Mouse (Mus musculus) ES-E14 (cell line): ENCODE results near the gene Rbfox2. TPM values are rescaled to one million over a fixed set of nuclear protein-coding genes. Genes with fewer than 3 reads are reported as not detected.
A peak's percentile ranks its signal among the peaks of the same experiment; 100 is the strongest.

ENCODE experiments used
- DNase-seq: peaks from one replicate; pipeline ENCODE4 v3.0.0-alpha.2; 2013; ENCODE audit warnings: low read depth, low spot score
- H3K27ac ChIP-seq: 2 replicates; pipeline ENCODE4 v1.5.1; 2012; ENCODE audit warnings: low read depth, mild to moderate bottlenecking, low read length, moderate library complexity, mixed read lengths; ENCODE audit not compliant: poor library complexity, insufficient read depth, severe bottlenecking
- H3K36me3 ChIP-seq: 2 replicates; pipeline ENCODE4 v1.6.1; 2012; ENCODE audit warnings: mild to moderate bottlenecking, low read length, moderate library complexity, mixed read lengths; ENCODE audit not compliant: control insufficient read depth, poor library complexity, insufficient read depth, severe bottlenecking
- H3K4me1 ChIP-seq, 2 experiments: fragments of 150-350 bp in 1 of 2; sonication (generic) in 1 of 2; 2 replicates each; pipeline ENCODE4 v1.6.1; 2012; ENCODE audit warnings: low read length in 2 of 2, mild to moderate bottlenecking in 1 of 2, mixed read lengths in 1 of 2; ENCODE audit not compliant: control insufficient read depth in 2 of 2, insufficient read depth in 2 of 2, poor library complexity in 1 of 2
- H3K4me3 ChIP-seq, 2 experiments: fragments of 150-350 bp in 1 of 2; sonication (generic) in 1 of 2; 2 replicates each; pipeline ENCODE4 v1.5.1; 2012; ENCODE audit warnings: low read length in 2 of 2, low read depth in 1 of 2, mild to moderate bottlenecking in 1 of 2, mixed read lengths in 1 of 2; ENCODE audit not compliant: insufficient read depth in 1 of 2, poor library complexity in 1 of 2, severe bottlenecking in 1 of 2
- H3K9ac ChIP-seq: 2 replicates; pipeline ENCODE4 v1.6.1; 2012; ENCODE audit warnings: low read depth, mild to moderate bottlenecking, low read length, mixed read lengths; ENCODE audit not compliant: poor library complexity, insufficient read depth, severe bottlenecking
- H3K9me3 ChIP-seq: fragments of 150-350 bp; sonication (generic); 2 replicates; pipeline ENCODE4 v1.6.1; 2012; ENCODE audit warnings: low read depth, mild to moderate bottlenecking, low read length; ENCODE audit not compliant: control insufficient read depth, insufficient read depth
- CHD2 ChIP-seq: IDR thresholded peaks from 2 replicates; pipeline ENCODE4 v1.6.1; 2014; ENCODE audit warnings: mild to moderate bottlenecking, low read depth, low read length, inconsistent platforms
- HCFC1 ChIP-seq: IDR thresholded peaks from 2 replicates; pipeline ENCODE4 v1.6.1; 2012; ENCODE audit warnings: low read length, inconsistent platforms, borderline replicate concordance; ENCODE audit not compliant: insufficient read depth
- MAFK ChIP-seq: IDR thresholded peaks from 2 replicates; pipeline ENCODE4 v1.6.1; 2014; ENCODE audit warnings: mild to moderate bottlenecking, low read depth, low read length, inconsistent platforms; ENCODE audit not compliant: insufficient read depth
- ZC3H11A ChIP-seq: IDR thresholded peaks from 2 replicates; pipeline ENCODE4 v1.6.1; 2012; ENCODE audit warnings: low read depth, mild to moderate bottlenecking, inconsistent platforms, low read length, borderline replicate concordance
- ZNF384 ChIP-seq: IDR thresholded peaks from 2 replicates; pipeline ENCODE4 v1.6.1; 2012; ENCODE audit warnings: low read depth, low read length, inconsistent platforms
- in situ Hi-C, 2 experiments: fragments of 600-800 bp; cut with MboI; formaldehyde crosslinking; loops; one replicate each; pipeline ENCODE4 v1.15.1; 2025; ENCODE audit warnings: low sequenced_read_pairs in 2 of 2, inconsistent platforms in 1 of 2; ENCODE audit not compliant: unreplicated experiment in 2 of 2
- total RNA-seq: library from RNA; depleted of rRNA; stranded (reverse); fragments of 300-350 nt; gene quantifications from 2 replicates; pipeline ENCODE4 v1.2.3, GENCODE M21; 2012

The Rbfox2 gene
- total RNA-seq, 1 experiment, result 56.4 TPM

DNA sequence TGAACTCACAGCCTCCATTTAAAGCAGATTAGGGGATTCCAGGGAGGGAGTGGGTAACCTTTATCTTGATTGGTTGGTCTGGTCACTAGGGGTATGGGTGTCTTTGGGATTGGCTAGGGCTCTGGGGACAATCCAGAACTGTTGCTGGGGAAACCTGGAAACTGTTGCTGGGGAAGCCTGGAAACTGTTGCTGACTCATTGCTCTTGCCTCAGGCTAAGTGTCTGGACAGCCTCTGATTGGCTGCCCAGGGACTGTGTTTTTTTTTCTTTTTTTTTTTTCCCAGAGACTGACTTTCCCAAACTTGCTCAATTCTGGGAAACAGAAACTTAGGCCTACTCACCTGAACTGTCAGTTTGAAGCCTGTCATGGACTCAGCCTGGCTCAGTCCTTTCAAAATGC, 248.2 kb downstream of the Rbfox2 start:
- peak; percentile 74 for DNase-seq
- TF ChIP-seq HCFC1 (no peak), CHD2 (0 out of 2 replicates have a peak, but pooled peaks have one; percentile 26), MAFK (peak; percentile 79), ZNF384 (peak; percentile 97), ZC3H11A (no peak)
- Histone ChIP-seq H3K9me3 (no peaks in the 10 kb centered on the region), H3K27ac (peak overlapping the region; percentile 82; the same call in 1 of the 2 replicates), H3K36me3 (no peaks in the 10 kb centered on the region), H3K4me1 (peaks cover 2 to 22% of the 10 kb centered on the region in 2 experiments), H3K9ac (no peak overlapping the region), H3K4me3 (no peak overlapping the region)
- in situ Hi-C loops, result no loop called here

DNA sequence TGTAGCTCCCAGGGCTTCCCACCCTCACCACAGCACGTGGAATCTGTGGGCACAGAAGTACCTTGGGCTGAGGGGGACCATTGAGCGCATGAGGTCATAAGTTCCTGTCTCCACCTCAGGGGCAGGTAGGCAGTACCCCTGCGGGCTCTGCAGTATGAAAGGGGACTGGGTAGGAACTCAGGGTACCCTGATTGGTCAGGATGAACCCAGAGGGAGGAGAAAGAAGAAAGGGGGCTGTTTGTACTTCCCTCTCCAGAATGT, 250.1 kb downstream of the Rbfox2 start:
- Histone ChIP-seq H3K9me3 (no peaks in the 10 kb centered on the region), H3K27ac (peak overlapping the region; percentile 77), H3K4me3 (peak overlapping the region; percentile 16 to 22), H3K36me3 (no peaks in the 10 kb centered on the region), H3K9ac (peak overlapping the region; percentile 48), H3K4me1 (peaks cover 7 to 30% of the 10 kb centered on the region in 2 experiments)
- no peak for TF ChIP-seq ZNF384
- in situ Hi-C loops, result no loop called here
- no peak for DNase-seq

- DNase-seq, result no peak
- Histone ChIP-seq H3K4me1 (peaks cover 7 to 32% of the 10 kb centered on the region in 2 experiments), H3K9ac (peak overlapping the region; percentile 48), H3K9me3 (no peaks in the 10 kb centered on the region), H3K36me3 (no peaks in the 10 kb centered on the region), H3K4me3 (peak overlapping the region; percentile 16 to 22), H3K27ac (peak overlapping the region; percentile 77)
- in situ Hi-C loops, result no loop called here
- TF ChIP-seq MAFK, result no peak
- TF ChIP-seq ZNF384, result no peak
- no peak for TF ChIP-seq ZC3H11A
- no peak for TF ChIP-seq HCFC1
- peak; percentile 22; the same call in 1 of the 2 replicates for TF ChIP-seq CHD2
Measured at GRCm38 (mm10) chr15:77056001-77056790, 250.6 kb downstream of the Rbfox2 start.

DNA sequence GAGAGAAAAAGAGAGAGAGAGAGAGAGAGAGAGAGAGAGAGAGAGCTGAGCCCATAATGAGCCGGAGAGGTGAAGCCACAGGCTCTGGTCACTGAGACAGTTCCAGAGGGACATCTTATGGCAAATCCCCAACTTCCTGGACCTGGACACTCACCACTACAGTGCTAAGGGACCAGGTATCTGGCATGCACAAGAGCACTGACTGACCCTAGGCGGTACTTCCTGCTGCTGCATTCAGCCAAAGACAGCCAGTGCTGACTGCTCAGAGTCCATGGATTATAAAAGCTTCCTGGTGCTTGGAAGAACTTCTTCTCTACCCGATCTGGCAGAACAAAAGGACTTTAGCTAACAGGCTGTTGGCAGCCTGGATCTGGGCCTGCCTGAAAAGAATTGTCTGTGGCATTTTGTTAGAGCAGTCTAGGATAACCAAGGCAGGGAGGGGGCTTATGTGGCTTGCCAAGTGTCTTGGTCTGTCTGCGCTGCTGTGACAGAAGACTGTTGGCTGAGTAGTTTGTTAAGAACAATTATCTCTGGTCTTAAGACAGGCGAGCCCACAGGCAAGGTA, 252.1 kb downstream of the Rbfox2 start:
- no peak overlapping the region for H3K4me3 ChIP-seq
- H3K9me3 ChIP-seq, result no peaks in the 10 kb centered on the region
- H3K9ac ChIP-seq, result no peak overlapping the region
- no peaks in the 10 kb centered on the region for H3K36me3 ChIP-seq
- no peak for DNase-seq
- peaks cover 8 to 34% of the 10 kb centered on the region in 2 experiments for H3K4me1 ChIP-seq
- 0 out of 2 replicates have a peak overlapping the region, but pooled peaks have one; percentile 6 for H3K27ac ChIP-seq
- no peak for TF ChIP-seq ZC3H11A
- TF ChIP-seq CHD2, result no peak
- no peak for TF ChIP-seq ZNF384
- no peak for TF ChIP-seq HCFC1
- TF ChIP-seq MAFK, result no peak
- in situ Hi-C loops, result no loop called here
